Mouse (Mus musculus) midbrain, embryonic 13.5 days (tissue): ENCODE results near the gene March6. TPM values are rescaled to one million over a fixed set of nuclear protein-coding genes. Genes with fewer than 3 reads are reported as not detected.

Source experiments
- ATAC-seq: fragments of 200-750 bp; cut with Nextera tagmentation; 2 replicates; pipeline ENCODE4 v1.8.0; 2017; ENCODE audit warnings: mild to moderate bottlenecking, moderate TSS enrichment, moderate library complexity
- H3K27ac ChIP-seq: fragments of 300-500 bp; sonication (generic); 2 replicates; pipeline ENCODE4 v1.5.1; 2015; ENCODE audit warnings: inconsistent platforms, mild to moderate bottlenecking, moderate library complexity
- H3K27me3 ChIP-seq: fragments of 300-500 bp; sonication (generic); 2 replicates; pipeline ENCODE4 v1.6.1; 2015; ENCODE audit warnings: mild to moderate bottlenecking, inconsistent platforms
- H3K36me3 ChIP-seq: fragments of 300-500 bp; sonication (generic); 2 replicates; pipeline ENCODE4 v1.6.1; 2015; ENCODE audit warnings: mild to moderate bottlenecking, inconsistent platforms
- H3K4me1 ChIP-seq: fragments of 300-500 bp; sonication (generic); replicated peaks from 2 replicates; pipeline ENCODE4 v1.6.1; 2015; ENCODE audit warnings: inconsistent platforms
- H3K4me2 ChIP-seq: fragments of 300-500 bp; sonication (generic); replicated peaks from 2 replicates; pipeline ENCODE4 v1.6.1; 2015; ENCODE audit warnings: moderate library complexity, mild to moderate bottlenecking, inconsistent platforms
- H3K4me3 ChIP-seq: fragments of 300-500 bp; sonication (generic); replicated peaks from 2 replicates; pipeline ENCODE4 v1.5.1; 2015; ENCODE audit warnings: mild to moderate bottlenecking, inconsistent platforms
- H3K9ac ChIP-seq: fragments of 300-500 bp; sonication (generic); replicated peaks from 2 replicates; pipeline ENCODE4 v1.6.1; 2015; ENCODE audit warnings: mild to moderate bottlenecking, inconsistent platforms
- H3K9me3 ChIP-seq: fragments of 300-500 bp; sonication (generic); 2 replicates; pipeline ENCODE4 v1.6.1; 2016; ENCODE audit warnings: mild to moderate bottlenecking, inconsistent platforms
- WGBS: fragments of 180-500 bp; shearing (Covaris S2); methylation state at CpG from one replicate; pipeline ENCODE4 v1.1.7; 2015; 5-methylcytosine and 5-hydroxymethylcytosine counted together
- polyA plus RNA-seq: library from polyadenylated mRNA; unstranded; fragments of >200 nt; fragmentation: Nextera tagmentation; extraction: Ambion mirVana; gene quantifications from 2 replicates; pipeline ENCODE4 v1.2.1, GENCODE M21; 2015

Gene March6
- polyA plus RNA-seq, 1 experiment from 2014 or later: 75.0 TPM

DNA sequence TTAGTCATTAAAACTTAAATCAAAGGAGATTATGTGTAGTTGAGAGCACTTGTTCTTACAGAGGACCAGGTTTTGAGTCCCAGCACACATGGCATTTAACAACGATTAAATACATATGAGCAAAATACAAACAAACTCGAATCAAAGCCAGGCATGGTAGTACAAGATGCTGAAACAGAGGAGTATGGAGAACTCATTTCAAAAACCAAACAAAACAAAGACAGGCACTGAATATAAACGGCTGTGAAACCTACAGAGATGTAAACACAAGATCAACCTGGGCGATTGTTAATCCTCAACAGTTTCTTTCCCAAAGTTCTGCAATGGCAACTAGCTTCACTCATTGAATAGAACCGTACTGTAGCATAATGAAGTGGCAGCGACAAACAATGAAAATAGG, 1.8 kb downstream of the March6 start:
- ATAC-seq: no peak
- Histone ChIP-seq H3K36me3 (no peaks in the 10 kb centered on the region), H3K4me2 (peak overlapping the region; percentile 87), H3K9me3 (0 out of 2 replicates have a peak, but pooled peaks cover 6% of the 10 kb centered on the region), H3K9ac (peak overlapping the region; percentile 92), H3K27me3 (no peaks in the 10 kb centered on the region), H3K4me3 (peak overlapping the region; percentile 92), H3K27ac (no peak overlapping the region), H3K4me1 (peaks cover 27% of the 10 kb centered on the region)
- 38% methylated on average over 6 of the region's 6 CpGs for WGBS

DNA sequence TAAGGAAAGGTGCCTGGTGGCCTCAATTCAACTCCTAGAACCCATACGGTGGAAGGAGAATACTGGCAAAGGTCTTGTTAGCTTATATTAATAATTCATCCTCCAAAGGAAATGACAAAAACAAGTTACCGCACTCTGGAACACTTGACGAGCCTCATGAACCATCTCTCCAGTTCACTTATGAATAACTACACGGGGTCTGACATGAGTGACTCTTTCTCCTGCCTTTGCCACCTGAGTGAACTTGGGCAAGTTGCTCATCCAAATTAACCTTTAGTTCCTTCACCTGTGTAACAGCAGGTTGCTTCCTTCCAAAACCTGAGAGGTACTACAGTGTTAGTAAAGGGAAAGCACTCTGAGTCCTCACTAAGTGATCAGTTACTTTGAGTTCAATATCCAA, 2.4 kb downstream of the March6 start:
- ATAC-seq: no peak
- Histone ChIP-seq H3K27ac (no peak overlapping the region), H3K9me3 (0 out of 2 replicates have a peak, but pooled peaks cover 6% of the 10 kb centered on the region), H3K9ac (no peak overlapping the region), H3K4me3 (no peak overlapping the region), H3K4me2 (0 out of 2 replicates have a peak overlapping the region, but pooled peaks have one; percentile 10), H3K36me3 (no peaks in the 10 kb centered on the region), H3K27me3 (no peaks in the 10 kb centered on the region), H3K4me1 (peaks cover 27% of the 10 kb centered on the region)
- WGBS: 95% methylated on average over 4 of the region's 4 CpGs

DNA sequence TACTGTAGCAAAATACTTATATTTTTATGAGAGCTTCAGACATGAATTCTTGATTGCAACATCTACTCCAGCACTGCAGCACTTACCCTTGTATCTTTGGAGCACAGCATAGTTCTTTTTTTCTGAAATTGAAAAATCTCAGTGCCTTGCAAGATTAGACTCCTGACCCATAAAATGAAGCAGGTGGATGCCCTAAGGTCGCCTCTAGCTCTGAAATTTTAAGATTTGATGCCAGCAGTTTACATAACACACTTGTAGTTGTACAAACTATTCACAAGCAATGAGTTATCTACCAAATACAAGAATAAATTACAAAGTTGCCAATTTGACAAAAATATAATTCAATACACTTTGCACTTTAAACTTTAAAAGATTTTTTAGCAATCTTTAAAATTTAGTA, 4.4 kb downstream of the March6 start:
- 91% methylated on average over 1 of the region's 1 CpGs for WGBS
- Histone ChIP-seq H3K9me3 (0 out of 2 replicates have a peak, but pooled peaks cover 6% of the 10 kb centered on the region), H3K4me3 (no peak overlapping the region), H3K27ac (no peak overlapping the region), H3K4me1 (peaks cover 24% of the 10 kb centered on the region), H3K27me3 (no peaks in the 10 kb centered on the region), H3K4me2 (no peak overlapping the region), H3K9ac (no peak overlapping the region), H3K36me3 (no peaks in the 10 kb centered on the region)
- ATAC-seq: no peak

DNA sequence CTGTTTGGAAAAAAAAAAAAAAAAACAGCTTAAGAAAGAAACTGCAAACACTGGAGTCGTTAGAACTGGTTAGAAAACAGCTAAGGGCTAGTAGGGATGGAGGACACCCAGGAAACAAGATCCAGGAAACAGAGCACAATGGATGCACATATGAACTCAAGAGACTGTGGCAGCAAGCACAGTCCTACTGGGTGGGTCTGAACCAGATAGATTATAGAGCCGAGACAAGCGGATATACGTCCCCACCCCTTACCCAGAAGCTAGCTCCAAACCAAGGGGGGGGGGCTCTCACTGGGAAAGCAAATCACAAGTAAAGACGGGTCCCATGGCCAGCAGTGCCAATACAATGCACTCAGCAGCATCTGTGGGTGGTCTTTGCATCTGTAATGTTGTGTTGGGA, 11.9 kb downstream of the March6 start:
- Histone ChIP-seq H3K27me3 (no peaks in the 10 kb centered on the region), H3K27ac (no peak overlapping the region), H3K4me3 (no peak overlapping the region), H3K36me3 (no peaks in the 10 kb centered on the region), H3K9ac (no peak overlapping the region), H3K9me3 (no peaks in the 10 kb centered on the region), H3K4me1 (peaks cover 4% of the 10 kb centered on the region; the same call in 1 of the 2 replicates), H3K4me2 (no peak overlapping the region)
- no peak for ATAC-seq
- 70% methylated on average over 5 of the region's 5 CpGs for WGBS

DNA sequence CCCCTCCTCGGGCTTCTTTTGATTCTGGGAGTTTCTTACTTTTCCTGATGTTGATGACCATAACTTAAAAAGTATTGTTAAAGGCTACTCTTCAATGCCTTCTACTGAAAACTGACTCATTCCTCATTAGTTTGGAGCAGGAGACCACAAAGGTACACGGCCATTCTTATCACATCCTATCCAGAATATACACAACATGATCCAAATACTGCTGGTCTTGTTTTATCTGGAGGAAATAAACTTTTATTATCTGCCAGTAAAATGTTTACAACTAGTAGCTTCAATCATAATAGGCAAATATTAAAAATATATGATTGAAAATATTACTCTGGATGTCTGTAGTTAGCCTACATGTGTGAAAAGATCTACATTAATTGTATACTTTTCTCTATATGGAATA, 12.5 kb downstream of the March6 start:
- H3K36me3 ChIP-seq: no peaks in the 10 kb centered on the region
- H3K27ac ChIP-seq: no peak overlapping the region
- H3K27me3 ChIP-seq: no peaks in the 10 kb centered on the region
- H3K9ac ChIP-seq: no peak overlapping the region
- 89% methylated on average over 2 of the region's 2 CpGs for WGBS
- no peak overlapping the region for H3K4me2 ChIP-seq
- H3K4me3 ChIP-seq: no peak overlapping the region
- no peak for ATAC-seq
- no peaks in the 10 kb centered on the region for H3K9me3 ChIP-seq
- peaks cover 7% of the 10 kb centered on the region; the same call in 1 of the 2 replicates for H3K4me1 ChIP-seq

DNA sequence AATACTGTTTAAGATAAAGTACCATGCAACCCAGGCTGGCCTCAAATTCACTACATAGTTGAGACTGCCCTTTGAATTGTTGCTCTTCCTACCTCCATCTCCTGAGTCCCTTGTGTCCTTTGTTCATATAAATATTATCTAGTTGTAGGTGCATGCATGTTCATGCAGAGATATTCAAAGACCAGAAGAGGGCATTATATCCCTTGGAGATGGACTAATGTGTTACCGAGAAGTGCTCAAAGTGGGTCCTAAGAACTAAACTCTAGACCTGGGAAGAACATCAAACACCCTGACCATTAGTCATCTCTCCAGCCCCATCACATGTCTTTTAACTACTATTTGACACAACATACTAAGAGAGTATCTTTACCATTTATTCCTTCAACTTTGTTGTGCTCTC, 13.7 kb downstream of the March6 start:
- 95% methylated on average over 1 of the region's 1 CpGs for WGBS
- Histone ChIP-seq H3K36me3 (no peaks in the 10 kb centered on the region), H3K27me3 (no peaks in the 10 kb centered on the region), H3K4me2 (no peak overlapping the region), H3K9me3 (no peaks in the 10 kb centered on the region), H3K4me3 (no peak overlapping the region), H3K27ac (no peak overlapping the region), H3K9ac (no peak overlapping the region), H3K4me1 (peaks cover 7% of the 10 kb centered on the region; the same call in 1 of the 2 replicates)
- ATAC-seq: no peak

DNA sequence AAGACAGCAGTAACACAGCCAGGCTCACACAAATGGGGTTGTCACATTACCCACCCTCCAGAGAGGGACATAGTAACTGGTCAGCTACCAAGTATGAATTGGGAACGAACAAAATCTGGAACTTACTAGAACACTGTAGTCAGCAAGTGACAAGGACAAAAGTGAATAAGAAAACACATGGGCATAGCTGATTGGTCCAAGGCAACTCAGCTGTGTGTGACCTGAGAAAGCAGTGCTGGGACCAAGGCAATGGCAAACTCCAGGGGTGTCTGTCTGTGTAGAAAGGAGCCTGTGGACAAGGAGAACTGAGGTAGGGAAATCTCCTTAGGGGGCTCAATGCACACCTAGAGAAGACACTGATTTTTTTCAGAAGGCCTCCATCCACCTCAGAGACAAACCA, 19.1 kb downstream of the March6 start:
- no peak overlapping the region for H3K4me3 ChIP-seq
- no peak overlapping the region for H3K4me2 ChIP-seq
- H3K9me3 ChIP-seq: no peaks in the 10 kb centered on the region
- H3K9ac ChIP-seq: no peak overlapping the region
- peaks cover 22% of the 10 kb centered on the region for H3K4me1 ChIP-seq
- H3K36me3 ChIP-seq: no peaks in the 10 kb centered on the region
- H3K27me3 ChIP-seq: no peaks in the 10 kb centered on the region
- no peak for ATAC-seq
- 95% methylated on average over 1 of the region's 1 CpGs for WGBS
- H3K27ac ChIP-seq: no peak overlapping the region

DNA sequence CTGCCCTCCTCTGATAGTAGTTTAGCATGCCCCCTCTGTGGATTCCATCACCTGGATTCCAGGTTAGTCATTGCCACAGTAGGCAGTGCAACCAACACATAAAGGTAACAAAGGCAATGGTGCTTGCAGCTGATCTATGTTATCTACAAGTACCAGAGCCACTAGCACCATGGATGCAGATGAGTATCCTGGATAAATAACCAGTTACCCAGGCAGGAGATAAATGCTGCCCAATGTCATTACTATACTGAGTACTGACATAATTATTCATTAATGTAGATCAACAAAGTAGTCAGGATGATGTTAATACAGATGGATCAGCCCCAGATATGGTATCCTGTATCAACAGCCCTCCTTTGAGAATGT, 19.5 kb downstream of the March6 start:
- Histone ChIP-seq H3K27ac (no peak overlapping the region), H3K9me3 (no peaks in the 10 kb centered on the region), H3K4me3 (no peak overlapping the region), H3K4me2 (no peak overlapping the region), H3K9ac (no peak overlapping the region), H3K36me3 (no peaks in the 10 kb centered on the region), H3K4me1 (peaks cover 22% of the 10 kb centered on the region), H3K27me3 (no peaks in the 10 kb centered on the region)
- ATAC-seq: 0 out of 2 replicates have a peak, but pooled peaks have one; percentile 20

DNA sequence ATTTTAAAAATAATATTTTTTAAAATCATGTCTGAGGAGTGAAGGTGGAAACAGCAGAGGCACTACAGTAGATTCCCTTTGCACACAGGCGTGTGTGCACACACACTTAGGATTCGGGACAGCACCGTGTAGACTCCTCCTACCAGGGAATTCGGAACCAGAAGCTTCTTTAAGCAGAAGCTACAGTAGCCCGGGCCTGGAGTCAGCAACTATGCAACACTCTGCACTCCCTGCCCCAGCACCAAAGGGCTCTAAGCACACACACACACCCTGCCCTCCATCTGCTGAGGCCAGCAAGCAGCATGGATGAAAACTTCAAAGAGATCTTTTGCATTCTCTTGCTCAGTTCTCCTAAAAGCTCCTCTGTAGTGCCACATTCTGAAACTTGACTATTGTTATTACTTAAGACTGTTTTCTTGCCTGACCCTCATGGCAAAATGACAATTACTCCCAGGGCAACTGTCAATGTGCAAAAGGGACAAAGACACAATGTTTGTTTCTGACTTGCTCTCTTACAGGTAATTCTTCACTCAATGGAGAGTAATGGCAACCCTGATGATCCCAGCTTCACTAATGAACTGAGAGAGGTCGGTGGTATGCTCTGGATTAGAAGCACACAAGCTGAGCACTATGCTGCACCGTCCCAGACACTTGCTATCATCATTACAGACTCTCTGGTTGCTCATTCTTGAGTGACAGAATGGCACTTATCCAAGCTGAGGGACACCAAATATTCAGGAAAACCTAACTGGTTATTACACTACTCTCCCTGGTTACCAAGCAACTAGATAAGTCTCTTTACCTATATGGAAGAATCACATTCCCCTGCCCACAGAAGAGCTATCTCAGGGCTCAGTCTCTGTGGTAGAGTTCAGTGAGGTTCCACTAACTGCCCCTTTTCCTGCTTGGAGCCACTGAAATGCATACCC, 20.1 kb downstream of the March6 start:
- H3K9ac ChIP-seq: no peak overlapping the region
- H3K27me3 ChIP-seq: no peaks in the 10 kb centered on the region
- peak overlapping the region; percentile 16; the same call in 1 of the 2 replicates for H3K27ac ChIP-seq
- no peak overlapping the region for H3K4me3 ChIP-seq
- H3K9me3 ChIP-seq: no peaks in the 10 kb centered on the region
- 64% methylated on average over 7 of the region's 7 CpGs for WGBS
- no peaks in the 10 kb centered on the region for H3K36me3 ChIP-seq
- peak; percentile 48 for ATAC-seq
- peaks cover 22% of the 10 kb centered on the region for H3K4me1 ChIP-seq
- no peak overlapping the region for H3K4me2 ChIP-seq

DNA sequence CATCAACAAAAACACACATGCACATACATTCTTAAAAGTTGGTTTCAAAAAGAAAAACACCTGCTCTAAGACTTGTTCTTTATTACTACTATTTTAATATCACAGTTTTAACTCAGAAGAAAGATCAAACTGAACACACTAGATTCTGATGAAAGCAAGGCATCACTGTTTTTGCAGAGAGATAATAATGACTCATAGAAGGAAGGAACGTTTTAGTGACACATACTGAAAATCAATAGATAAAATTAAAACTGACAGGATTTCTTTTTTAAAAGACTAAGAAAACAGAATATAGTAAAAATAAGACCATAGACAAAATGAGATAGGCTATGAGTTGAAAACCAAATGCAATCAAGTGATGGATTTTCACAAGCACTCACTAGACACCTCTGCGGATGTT, 25.8 kb downstream of the March6 start:
- Histone ChIP-seq H3K27me3 (no peaks in the 10 kb centered on the region), H3K4me3 (no peak overlapping the region), H3K4me2 (no peak overlapping the region), H3K27ac (no peak overlapping the region), H3K9ac (no peak overlapping the region), H3K9me3 (no peaks in the 10 kb centered on the region), H3K4me1 (no peaks in the 10 kb centered on the region), H3K36me3 (peaks cover 21% of the 10 kb centered on the region)
- 94% methylated on average over 2 of the region's 2 CpGs for WGBS
- no peak for ATAC-seq

DNA sequence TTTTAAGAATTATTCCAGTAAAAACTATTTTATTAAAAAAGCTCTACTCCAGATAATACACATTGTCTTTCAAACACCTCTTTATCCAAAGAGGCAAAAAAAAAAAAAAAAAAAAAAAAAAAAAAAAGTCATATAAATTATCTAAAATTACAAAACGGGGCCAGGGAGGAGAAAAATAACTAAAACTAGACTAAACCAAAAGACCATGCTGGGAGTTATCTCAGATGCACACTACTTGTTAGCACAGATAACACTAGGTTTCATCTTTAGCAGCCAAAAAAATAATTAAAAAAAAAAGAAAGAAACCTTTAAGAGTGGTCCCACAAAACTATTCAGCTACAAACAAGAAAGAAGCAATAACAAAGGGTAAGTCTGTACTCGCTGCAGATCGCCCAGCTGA, 27.4 kb downstream of the March6 start:
- H3K27ac ChIP-seq: no peak overlapping the region
- H3K4me1 ChIP-seq: no peaks in the 10 kb centered on the region
- H3K9ac ChIP-seq: no peak overlapping the region
- no peak for ATAC-seq
- H3K36me3 ChIP-seq: peaks cover 26% of the 10 kb centered on the region
- no peak overlapping the region for H3K4me2 ChIP-seq
- H3K4me3 ChIP-seq: no peak overlapping the region
- WGBS: 84% methylated on average over 3 of the region's 3 CpGs
- no peaks in the 10 kb centered on the region for H3K27me3 ChIP-seq
- no peaks in the 10 kb centered on the region for H3K9me3 ChIP-seq

DNA sequence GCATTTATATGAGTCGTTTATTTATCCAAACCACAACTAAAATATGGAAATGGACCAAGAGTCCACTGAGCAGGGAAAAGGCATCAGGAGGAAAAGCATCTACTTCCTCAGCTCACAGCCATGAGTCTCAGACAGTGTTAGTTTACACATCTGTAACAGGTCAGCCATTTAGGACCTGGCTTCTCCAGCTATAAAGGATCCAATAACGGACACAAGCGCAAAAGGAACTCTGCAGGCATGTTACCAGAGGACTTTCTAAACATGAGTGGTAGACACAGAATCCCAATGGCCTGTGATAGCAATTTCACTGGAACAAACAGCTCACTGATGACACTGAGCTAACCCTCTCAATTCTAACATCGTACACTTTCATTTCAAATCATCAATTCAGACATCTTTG, 27.9 kb downstream of the March6 start:
- peaks cover 30% of the 10 kb centered on the region for H3K36me3 ChIP-seq
- no peak overlapping the region for H3K27ac ChIP-seq
- H3K4me2 ChIP-seq: no peak overlapping the region
- H3K9ac ChIP-seq: no peak overlapping the region
- H3K27me3 ChIP-seq: no peaks in the 10 kb centered on the region
- WGBS: 94% methylated on average over 4 of the region's 4 CpGs
- no peaks in the 10 kb centered on the region for H3K4me1 ChIP-seq
- H3K9me3 ChIP-seq: no peaks in the 10 kb centered on the region
- ATAC-seq: no peak
- no peak overlapping the region for H3K4me3 ChIP-seq
